Mouse (Mus musculus): Measurements from ENCODE around the gene Sox5. TPM values are rescaled to one million over a fixed set of nuclear protein-coding genes. Genes with fewer than 3 reads are reported as not detected.

The Sox5 gene
- polyA plus RNA-seq, 1 experiment from 2014 or later: 23.4 TPM

DNA sequence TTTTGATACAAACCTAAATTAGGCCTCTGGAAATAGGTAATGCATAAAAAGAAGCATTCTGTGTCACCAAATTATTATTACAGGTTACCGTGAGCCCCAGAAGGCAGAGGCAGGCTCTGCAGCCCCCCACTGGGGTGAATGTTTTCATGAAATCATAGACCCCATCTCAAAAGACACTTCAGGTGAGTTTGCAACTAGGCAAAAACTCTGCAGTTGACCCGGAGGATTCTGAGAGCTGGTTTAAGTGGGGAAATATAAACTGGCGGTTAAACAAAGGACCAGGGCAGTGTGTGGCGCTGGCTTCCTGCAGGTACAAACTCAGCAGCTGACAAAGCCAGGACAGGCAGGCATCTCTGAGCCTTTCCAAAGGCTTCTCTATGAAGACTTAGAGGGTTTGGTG lies 30.2 kb downstream of the Sox5 start:
- no peak overlapping the region for H3K4me3 ChIP-seq (ENCODE audit: low read depth, low read length)
- H3K4me2 ChIP-seq (ENCODE audit: low read depth, low read length): no peak overlapping the region
- no peak overlapping the region for H3K27ac ChIP-seq (replicated peaks; ENCODE audit: low read depth, low read length)
- H3K27me3 ChIP-seq (ENCODE audit: control insufficient read depth, insufficient read depth, low read length): no peaks in the 10 kb centered on the region
- no peaks in the 10 kb centered on the region for H3K9me3 ChIP-seq (replicated peaks; ENCODE audit: control insufficient read depth, low read length)
- no peaks in the 10 kb centered on the region for H3K36me3 ChIP-seq (replicated peaks; ENCODE audit: control insufficient read depth, insufficient read depth, low read depth, low read length)
- H3K9ac ChIP-seq (replicated peaks; ENCODE audit: low read length): no peak overlapping the region
- ATAC-seq (replicated peaks; ENCODE audit: insufficient number of reproducible peaks, low FRiP score, low TSS enrichment, low read depth) (no peak), DNase-seq (ENCODE audit: low spot score) (no peak)
- H3K4me1 ChIP-seq (ENCODE audit: control insufficient read depth, insufficient read depth, low read length): no peaks in the 10 kb centered on the region; the same call in 1 of the 2 replicates
- 87% methylated on average over 4 of the region's 4 CpGs for WGBS

DNA sequence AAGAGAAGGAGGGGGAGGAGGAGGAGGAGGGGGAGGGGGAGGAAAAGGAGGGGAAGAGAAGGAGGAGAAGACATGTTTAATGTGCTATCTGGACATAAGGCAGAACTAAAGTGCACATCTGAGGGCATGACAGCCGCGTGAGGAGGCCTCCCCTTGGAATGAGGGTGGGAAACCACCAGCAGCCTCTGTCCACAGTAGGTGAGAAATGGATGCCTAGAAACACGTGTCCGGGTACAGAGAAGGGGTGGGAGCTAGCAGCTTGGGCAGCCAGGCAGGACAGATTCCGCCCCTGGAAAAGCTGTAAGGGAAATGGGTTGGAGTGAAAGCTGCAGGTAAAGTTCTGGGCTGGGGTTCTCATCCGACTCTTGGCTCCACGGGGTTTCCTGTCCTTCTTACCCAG lies 31.6 kb downstream of the Sox5 start:
- no peak overlapping the region for H3K4me2 ChIP-seq (ENCODE audit: low read depth, low read length)
- no peaks in the 10 kb centered on the region for H3K27me3 ChIP-seq (ENCODE audit: control insufficient read depth, insufficient read depth, low read length)
- H3K4me3 ChIP-seq (ENCODE audit: low read depth, low read length): no peak overlapping the region
- no peak overlapping the region for H3K27ac ChIP-seq (replicated peaks; ENCODE audit: low read depth, low read length)
- H3K9ac ChIP-seq (replicated peaks; ENCODE audit: low read length): no peak overlapping the region
- ATAC-seq (replicated peaks; ENCODE audit: insufficient number of reproducible peaks, low FRiP score, low TSS enrichment, low read depth) (no peak), DNase-seq (ENCODE audit: low spot score) (no peak)
- H3K36me3 ChIP-seq (replicated peaks; ENCODE audit: control insufficient read depth, insufficient read depth, low read depth, low read length): no peaks in the 10 kb centered on the region
- WGBS: 70% methylated on average over 7 of the region's 7 CpGs
- H3K4me1 ChIP-seq (ENCODE audit: control insufficient read depth, insufficient read depth, low read length): no peaks in the 10 kb centered on the region; the same call in 1 of the 2 replicates
- H3K9me3 ChIP-seq (replicated peaks; ENCODE audit: control insufficient read depth, low read length): no peaks in the 10 kb centered on the region

- no peak for DNase-seq (ENCODE audit: low spot score)
- Histone ChIP-seq H3K9ac (replicated peaks; ENCODE audit: low read length) (no peak overlapping the region), H3K4me1 (ENCODE audit: control insufficient read depth, insufficient read depth, low read length) (no peaks in the 10 kb centered on the region), H3K36me3 (replicated peaks; ENCODE audit: control insufficient read depth, insufficient read depth, low read depth, low read length) (no peaks in the 10 kb centered on the region), H3K4me2 (ENCODE audit: low read depth, low read length) (no peak overlapping the region), H3K9me3 (replicated peaks; ENCODE audit: control insufficient read depth, low read length) (no peaks in the 10 kb centered on the region), H3K27me3 (ENCODE audit: control insufficient read depth, insufficient read depth, low read length) (no peaks in the 10 kb centered on the region), H3K4me3 (ENCODE audit: low read depth, low read length) (no peak overlapping the region), H3K27ac (replicated peaks; ENCODE audit: low read depth, low read length) (no peak overlapping the region)
- 94% methylated on average over 10 of the region's 10 CpGs for WGBS
- ATAC-seq (replicated peaks; ENCODE audit: insufficient number of reproducible peaks, low FRiP score, low TSS enrichment, low read depth): no peak
These were observed 35.3 kb downstream of the Sox5 start for GRCm38 (mm10) chr6:144746436-144746835.

GRCm38 (mm10) chr6:144742559-144742958 lies 39.2 kb downstream of the Sox5 start:
- Histone ChIP-seq H3K4me1 (ENCODE audit: control insufficient read depth, insufficient read depth, low read length) (no peaks in the 10 kb centered on the region), H3K27ac (replicated peaks; ENCODE audit: low read depth, low read length) (no peak overlapping the region), H3K9me3 (replicated peaks; ENCODE audit: control insufficient read depth, low read length) (no peaks in the 10 kb centered on the region), H3K36me3 (replicated peaks; ENCODE audit: control insufficient read depth, insufficient read depth, low read depth, low read length) (no peaks in the 10 kb centered on the region), H3K4me2 (ENCODE audit: low read depth, low read length) (no peak overlapping the region), H3K27me3 (ENCODE audit: control insufficient read depth, insufficient read depth, low read length) (no peaks in the 10 kb centered on the region), H3K4me3 (ENCODE audit: low read depth, low read length) (no peak overlapping the region), H3K9ac (replicated peaks; ENCODE audit: low read length) (no peak overlapping the region)
- WGBS: 49% methylated on average over 3 of the region's 3 CpGs
- DNase-seq (ENCODE audit: low spot score) (no peak), ATAC-seq (replicated peaks; ENCODE audit: insufficient number of reproducible peaks, low FRiP score, low TSS enrichment, low read depth) (no peak)

GRCm38 (mm10) chr6:144741080-144741655 lies 40.6 kb downstream of the Sox5 start:
- Histone ChIP-seq H3K4me1 (ENCODE audit: control insufficient read depth, insufficient read depth, low read length) (no peaks in the 10 kb centered on the region), H3K4me2 (ENCODE audit: low read depth, low read length) (no peak overlapping the region), H3K27me3 (ENCODE audit: control insufficient read depth, insufficient read depth, low read length) (no peaks in the 10 kb centered on the region), H3K9ac (replicated peaks; ENCODE audit: low read length) (no peak overlapping the region), H3K36me3 (replicated peaks; ENCODE audit: control insufficient read depth, insufficient read depth, low read depth, low read length) (no peaks in the 10 kb centered on the region), H3K9me3 (replicated peaks; ENCODE audit: control insufficient read depth, low read length) (no peaks in the 10 kb centered on the region), H3K4me3 (ENCODE audit: low read depth, low read length) (no peak overlapping the region), H3K27ac (replicated peaks; ENCODE audit: low read depth, low read length) (no peak overlapping the region)
- ATAC-seq (replicated peaks; ENCODE audit: insufficient number of reproducible peaks, low FRiP score, low TSS enrichment, low read depth) (no peak), DNase-seq (ENCODE audit: low spot score) (no peak)
- 30% methylated on average over 3 of the region's 3 CpGs for WGBS

- Histone ChIP-seq H3K36me3 (replicated peaks; ENCODE audit: control insufficient read depth, insufficient read depth, low read depth, low read length) (no peaks in the 10 kb centered on the region), H3K9ac (replicated peaks; ENCODE audit: low read length) (no peak overlapping the region), H3K9me3 (replicated peaks; ENCODE audit: control insufficient read depth, low read length) (no peaks in the 10 kb centered on the region), H3K4me3 (ENCODE audit: low read depth, low read length) (no peak overlapping the region), H3K4me1 (ENCODE audit: control insufficient read depth, insufficient read depth, low read length) (no peaks in the 10 kb centered on the region), H3K27ac (replicated peaks; ENCODE audit: low read depth, low read length) (no peak overlapping the region), H3K4me2 (ENCODE audit: low read depth, low read length) (no peak overlapping the region), H3K27me3 (ENCODE audit: control insufficient read depth, insufficient read depth, low read length) (no peaks in the 10 kb centered on the region)
- 84% methylated on average over 3 of the region's 3 CpGs for WGBS
- DNase-seq (ENCODE audit: low spot score) (no peak), ATAC-seq (replicated peaks; ENCODE audit: insufficient number of reproducible peaks, low FRiP score, low TSS enrichment, low read depth) (no peak)
These were observed 41.4 kb downstream of the Sox5 start for GRCm38 (mm10) chr6:144740343-144740742.

- H3K27ac ChIP-seq (replicated peaks; ENCODE audit: low read depth, low read length): no peak overlapping the region
- no peaks in the 10 kb centered on the region for H3K4me1 ChIP-seq (ENCODE audit: control insufficient read depth, insufficient read depth, low read length)
- ATAC-seq (replicated peaks; ENCODE audit: insufficient number of reproducible peaks, low FRiP score, low TSS enrichment, low read depth) (no peak), DNase-seq (ENCODE audit: low spot score) (no peak)
- 96% methylated on average over 2 of the region's 2 CpGs for WGBS
- H3K4me2 ChIP-seq (ENCODE audit: low read depth, low read length): no peak overlapping the region
- no peaks in the 10 kb centered on the region for H3K36me3 ChIP-seq (replicated peaks; ENCODE audit: control insufficient read depth, insufficient read depth, low read depth, low read length)
- H3K9ac ChIP-seq (replicated peaks; ENCODE audit: low read length): no peak overlapping the region
- no peaks in the 10 kb centered on the region for H3K9me3 ChIP-seq (replicated peaks; ENCODE audit: control insufficient read depth, low read length)
- no peaks in the 10 kb centered on the region for H3K27me3 ChIP-seq (ENCODE audit: control insufficient read depth, insufficient read depth, low read length)
- H3K4me3 ChIP-seq (ENCODE audit: low read depth, low read length): no peak overlapping the region
These were observed 42.0 kb downstream of the Sox5 start for GRCm38 (mm10) chr6:144739753-144740152.

GRCm38 (mm10) chr6:144737786-144738185 lies 44.0 kb downstream of the Sox5 start:
- Histone ChIP-seq H3K27me3 (ENCODE audit: control insufficient read depth, insufficient read depth, low read length) (no peaks in the 10 kb centered on the region), H3K27ac (replicated peaks; ENCODE audit: low read depth, low read length) (no peak overlapping the region), H3K4me3 (ENCODE audit: low read depth, low read length) (no peak overlapping the region), H3K36me3 (replicated peaks; ENCODE audit: control insufficient read depth, insufficient read depth, low read depth, low read length) (no peaks in the 10 kb centered on the region), H3K9me3 (replicated peaks; ENCODE audit: control insufficient read depth, low read length) (no peaks in the 10 kb centered on the region), H3K4me2 (ENCODE audit: low read depth, low read length) (no peak overlapping the region), H3K4me1 (ENCODE audit: control insufficient read depth, insufficient read depth, low read length) (no peaks in the 10 kb centered on the region), H3K9ac (replicated peaks; ENCODE audit: low read length) (no peak overlapping the region)
- WGBS: 91% methylated on average over 5 of the region's 5 CpGs
- no peak for ATAC-seq (replicated peaks; ENCODE audit: insufficient number of reproducible peaks, low FRiP score, low TSS enrichment, low read depth)
- DNase-seq (ENCODE audit: low spot score): no peak
